Mouse (Mus musculus) spleen, embryonic (tissue): ENCODE data around the gene Mbnl1.
"Not testable (repeated sequence)": the region's sequence is repeated elsewhere in the genome, so short reads cannot be mapped to it uniquely, and the experiment has no call there.

ENCODE experiments used
- CTCF ChIA-PET: fragments of 350-600 bp; sonication (Branson Sonifier 250); formaldehyde crosslinking; loops from one replicate; lab custom pipeline; 2022; lab: Charles Lee

Mbnl1 gene

DNA sequence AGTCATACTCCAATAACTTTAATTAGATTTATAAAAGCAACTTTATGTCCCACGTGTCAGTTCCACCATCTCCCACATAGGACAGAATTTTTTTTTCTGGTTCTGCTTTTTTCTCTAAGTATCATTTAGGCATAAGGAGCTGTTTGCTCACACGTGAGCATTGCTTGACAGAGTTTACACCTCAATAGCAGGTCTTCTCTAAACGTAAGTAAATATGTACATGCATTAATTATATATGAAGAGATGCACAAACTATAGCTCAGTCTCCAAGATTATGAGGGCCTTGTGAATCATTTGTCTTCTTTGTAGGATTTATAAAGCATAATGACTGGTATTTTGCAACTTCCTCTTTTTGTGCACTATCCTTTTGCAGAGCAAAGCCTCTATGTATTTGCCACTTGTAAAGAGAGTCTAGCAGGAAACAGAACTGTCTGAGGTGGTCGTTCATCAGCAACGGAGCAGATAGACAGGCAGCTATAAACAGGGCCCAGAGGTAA, at the start of gene Mbnl1:
TSS of gene Mbnl1 (plus strand) at position 150 of the 497 bp plus-strand sequence.
- CTCF ChIA-PET = interaction anchor here (0.8 to 1.1 kb wide), 2 partner anchors 14 to 29 kb away, joined by 3 to 6 read pairs; no protein-coding TSS in a partner anchor

- CTCF ChIA-PET = no interaction called here
Measured at GRCm38 (mm10) chr3:60424148-60424547, 48.5 kb upstream of the Mbnl1 start.

DNA sequence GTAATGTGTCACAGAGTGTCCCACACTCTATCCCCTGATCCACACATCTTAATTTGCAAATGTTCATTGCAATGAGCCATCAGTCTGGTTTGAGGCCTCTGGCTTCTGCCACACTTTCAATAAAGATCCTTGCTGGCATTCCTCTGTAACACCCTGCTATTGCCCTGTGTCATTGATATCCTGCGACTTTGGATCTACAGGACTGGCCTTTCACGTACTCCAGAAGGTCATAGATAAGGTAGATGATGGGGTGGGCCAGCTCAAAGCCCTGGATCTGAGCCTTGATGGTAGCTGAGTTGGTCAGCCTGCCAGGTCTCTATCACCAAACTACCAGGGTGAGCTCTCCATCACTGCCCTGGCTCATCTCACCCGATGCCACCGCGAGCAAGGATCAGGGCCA, 43.6 kb upstream of the Mbnl1 start:
- CTCF ChIA-PET = no interaction called here

GRCm38 (mm10) chr3:60437254-60437653, 35.4 kb upstream of the Mbnl1 start:
- CTCF ChIA-PET = interaction anchor here (0.6 kb wide), 1 partner anchor 113 kb away, joined by 7 read pairs; no protein-coding TSS in a partner anchor

- CTCF ChIA-PET = interaction anchor here (0.6 kb wide), 1 partner anchor 114 kb away, joined by 7 read pairs; no protein-coding TSS in a partner anchor
Measured at GRCm38 (mm10) chr3:60437678-60438232, 34.9 kb upstream of the Mbnl1 start.

DNA sequence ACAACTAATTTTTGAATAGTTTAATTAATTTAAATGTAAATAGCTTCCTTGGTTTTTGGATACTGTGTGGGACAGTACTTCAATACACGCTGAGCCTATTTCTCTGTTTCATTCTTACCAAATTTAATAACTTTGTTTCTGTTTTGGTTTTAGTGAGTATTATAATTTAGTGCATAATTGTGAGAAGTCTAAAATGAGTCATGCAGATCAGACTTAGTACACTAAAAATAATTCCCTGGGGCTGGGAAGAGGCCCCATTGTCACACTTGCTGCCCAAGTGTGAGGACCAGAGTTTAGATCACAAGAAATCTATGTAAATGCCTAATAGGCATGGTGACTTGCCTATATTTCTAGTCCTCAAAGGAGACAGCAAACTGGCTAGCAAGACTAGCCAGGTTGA, 33.9 kb upstream of the Mbnl1 start:
- CTCF ChIA-PET = no interaction called here

GRCm38 (mm10) chr3:60461828-60462521, 10.7 kb upstream of the Mbnl1 start:
- CTCF ChIA-PET = no interaction called here

DNA sequence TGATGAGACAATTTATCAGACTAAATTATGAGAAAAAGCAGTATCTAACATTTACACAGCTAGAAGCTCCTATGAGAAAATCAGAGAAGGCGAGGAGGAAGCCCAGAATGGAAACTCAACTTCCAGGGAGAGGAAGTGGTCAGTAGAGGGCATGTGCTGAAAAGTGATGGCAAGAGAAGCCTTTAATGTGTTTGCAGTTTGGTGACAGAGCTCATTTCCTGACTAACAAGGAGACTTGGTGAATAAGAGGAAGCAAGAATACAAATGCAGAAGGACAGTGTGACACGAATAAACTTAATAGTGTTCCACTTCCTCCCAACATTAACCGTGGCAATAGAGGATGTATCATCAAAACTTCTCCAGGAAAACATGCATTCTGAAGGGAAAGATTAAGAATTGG, 4.0 kb upstream of the Mbnl1 start:
- CTCF ChIA-PET = not testable (repeated sequence)

DNA sequence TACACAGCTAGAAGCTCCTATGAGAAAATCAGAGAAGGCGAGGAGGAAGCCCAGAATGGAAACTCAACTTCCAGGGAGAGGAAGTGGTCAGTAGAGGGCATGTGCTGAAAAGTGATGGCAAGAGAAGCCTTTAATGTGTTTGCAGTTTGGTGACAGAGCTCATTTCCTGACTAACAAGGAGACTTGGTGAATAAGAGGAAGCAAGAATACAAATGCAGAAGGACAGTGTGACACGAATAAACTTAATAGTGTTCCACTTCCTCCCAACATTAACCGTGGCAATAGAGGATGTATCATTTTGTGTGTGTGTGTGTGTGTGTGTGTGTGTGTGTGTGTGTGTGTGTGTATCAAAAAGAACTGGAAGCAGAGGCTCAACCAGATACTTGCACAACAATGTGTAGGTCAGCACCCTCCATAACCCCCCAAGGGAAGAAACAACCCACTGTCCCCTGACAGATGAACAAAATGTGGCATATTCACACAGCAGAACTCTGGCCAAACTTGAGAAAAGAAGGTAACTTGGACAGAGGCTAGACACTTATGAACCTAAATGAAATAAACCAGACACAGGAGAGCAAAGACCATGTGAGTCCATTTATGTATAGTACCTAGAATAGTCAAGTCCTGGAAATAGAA, 3.3 kb upstream of the Mbnl1 start:
- CTCF ChIA-PET = interaction anchor here (1.0 kb wide), 1 partner anchor 140 kb away, joined by 3 read pairs; no protein-coding TSS in a partner anchor

- CTCF ChIA-PET = interaction anchor here (0.8 kb wide), 1 partner anchor 30 kb away, joined by 3 read pairs; no protein-coding TSS in a partner anchor
Measured at GRCm38 (mm10) chr3:60472011-60472680, 484 bp upstream of the Mbnl1 start.

GRCm38 (mm10) chr3:60473861-60474653, 1.4 kb downstream of the Mbnl1 start:
- CTCF ChIA-PET = interaction anchor here (1.1 kb wide), 1 partner anchor 12 kb away, joined by 6 read pairs; no protein-coding TSS in a partner anchor

GRCm38 (mm10) chr3:60474654-60474972, 2.0 kb downstream of the Mbnl1 start:
- CTCF ChIA-PET = no interaction called here

DNA sequence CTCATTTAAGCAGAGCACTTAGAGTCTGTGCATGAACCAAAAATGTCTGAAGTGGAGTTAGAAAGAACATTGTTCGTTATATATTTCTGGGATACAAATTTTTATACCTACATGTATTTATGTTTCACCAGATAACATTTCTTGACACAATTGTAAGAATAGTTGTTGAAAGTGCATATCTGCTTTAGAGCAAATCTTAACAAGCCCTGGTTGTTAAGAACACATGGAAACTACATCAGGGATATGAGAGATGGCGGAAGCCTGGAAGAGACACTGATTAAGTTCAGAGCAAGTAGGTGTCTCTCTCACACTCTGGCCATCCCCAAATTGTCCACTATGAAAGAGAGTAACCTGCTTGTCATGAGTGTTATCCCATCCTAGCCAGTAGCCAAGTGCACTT, 2.4 kb downstream of the Mbnl1 start:
- CTCF ChIA-PET = no interaction called here

- CTCF ChIA-PET = no interaction called here
Measured at GRCm38 (mm10) chr3:60476751-60477255, 4.2 kb downstream of the Mbnl1 start.

DNA sequence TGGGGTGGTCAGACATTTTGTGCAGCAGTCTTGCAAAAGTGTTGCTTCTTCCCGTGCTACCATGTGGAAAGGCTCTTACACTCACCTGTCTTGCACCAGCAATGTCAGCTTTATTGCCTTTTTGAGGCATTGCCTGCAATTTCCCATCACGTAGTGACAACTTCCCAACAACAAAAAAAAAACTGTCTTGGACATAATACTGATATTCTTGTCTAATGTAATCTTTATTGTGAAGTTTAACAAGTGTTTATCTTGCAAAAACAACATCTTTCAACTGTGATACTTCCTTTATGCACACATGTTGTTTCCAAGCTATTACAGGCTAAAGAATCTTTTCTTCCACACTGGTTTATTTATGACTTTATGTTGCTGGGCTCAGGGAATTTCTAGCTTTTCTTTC, 5.8 kb downstream of the Mbnl1 start:
- CTCF ChIA-PET = interaction anchor here (1.0 to 1.2 kb wide), 2 partner anchors 20 to 39 kb away, joined by 3 read pairs; no protein-coding TSS in a partner anchor

- CTCF ChIA-PET = no interaction called here
Measured at GRCm38 (mm10) chr3:60480716-60481115, 8.1 kb downstream of the Mbnl1 start.

DNA sequence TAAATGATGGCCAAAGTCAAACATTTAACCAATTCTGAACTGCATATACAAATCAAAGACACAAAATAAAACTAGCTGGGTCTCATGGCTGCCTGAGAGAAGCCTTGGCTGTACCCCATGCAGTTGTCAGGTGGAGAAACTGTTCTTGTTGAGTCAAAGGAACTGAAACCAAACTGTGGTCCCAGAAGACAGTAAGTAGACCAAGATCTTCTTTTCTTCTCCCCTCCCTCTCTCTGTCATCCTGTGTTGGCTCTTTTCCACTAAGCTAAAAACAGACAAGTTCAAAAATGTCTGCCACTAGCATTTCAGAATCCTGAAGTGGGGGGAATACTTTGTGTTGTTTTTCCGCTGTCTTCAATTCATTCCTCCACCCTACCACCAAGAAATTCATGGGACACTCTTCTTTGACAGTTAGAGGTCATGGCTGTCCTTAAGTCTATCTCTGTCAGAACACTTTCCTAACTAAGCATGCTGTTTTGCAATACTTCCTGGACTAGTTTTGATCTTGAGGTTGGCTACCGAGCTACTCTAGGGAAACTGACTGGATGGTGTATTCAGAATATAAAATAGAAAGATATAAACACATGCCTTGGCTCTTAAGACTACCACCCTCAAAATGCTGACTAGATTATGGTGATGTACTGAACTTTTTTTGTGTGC, 9.2 kb downstream of the Mbnl1 start:
- CTCF ChIA-PET = no interaction called here

GRCm38 (mm10) chr3:60483305-60483704, 10.7 kb downstream of the Mbnl1 start:
- CTCF ChIA-PET = no interaction called here

- CTCF ChIA-PET = interaction anchor here (0.6 to 0.7 kb wide), 3 partner anchors 13 to 853 kb away, joined by 4 to 6 read pairs (median 5); partner anchors contain the start of gene Mbnl1
Measured at GRCm38 (mm10) chr3:60485987-60486712, 13.5 kb downstream of the Mbnl1 start.
